Mouse (Mus musculus): ENCODE measurements around the gene Lef1. TPM values are rescaled to one million over a fixed set of nuclear protein-coding genes. Genes with fewer than 3 reads are reported as not detected.

Gene Lef1
- polyA plus RNA-seq, 1 experiment from 2014 or later, result 9.8 TPM

DNA sequence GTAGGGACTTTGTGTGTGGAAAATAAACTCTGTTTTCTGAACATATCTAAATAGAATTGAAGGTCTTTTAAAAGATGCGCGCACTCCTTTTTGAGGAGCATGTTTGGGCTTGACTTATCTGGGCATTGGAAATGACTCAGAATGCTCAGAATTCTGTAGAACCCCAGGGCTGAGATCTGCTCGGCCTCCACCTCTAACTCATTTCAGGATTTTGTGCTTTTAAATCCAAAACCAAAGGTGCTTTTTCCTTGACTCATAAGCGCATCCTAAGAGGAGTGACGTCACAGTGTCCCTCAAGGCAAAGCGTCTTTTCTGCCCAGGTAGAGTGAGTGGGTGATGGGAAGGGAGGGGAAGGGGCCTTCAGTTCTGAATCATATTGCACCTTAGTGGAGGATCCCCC, 58.9 kb downstream of the Lef1 start:
- Histone ChIP-seq H3K4me2 (no peak overlapping the region), H3K27me3 (replicated peaks) (no peaks in the 10 kb centered on the region), H3K9ac (no peak overlapping the region), H3K4me3 (no peak overlapping the region), H3K4me1 (peaks cover 15% of the 10 kb centered on the region), H3K9me3 (no peaks in the 10 kb centered on the region), H3K36me3 (no peaks in the 10 kb centered on the region), H3K27ac (replicated peaks) (no peak overlapping the region)
- ATAC-seq (ENCODE audit: extremely low read depth, insufficient number of reproducible peaks, low FRiP score, low TSS enrichment), result no peak
- WGBS, result 89% methylated on average over 6 of the region's 6 CpGs

DNA sequence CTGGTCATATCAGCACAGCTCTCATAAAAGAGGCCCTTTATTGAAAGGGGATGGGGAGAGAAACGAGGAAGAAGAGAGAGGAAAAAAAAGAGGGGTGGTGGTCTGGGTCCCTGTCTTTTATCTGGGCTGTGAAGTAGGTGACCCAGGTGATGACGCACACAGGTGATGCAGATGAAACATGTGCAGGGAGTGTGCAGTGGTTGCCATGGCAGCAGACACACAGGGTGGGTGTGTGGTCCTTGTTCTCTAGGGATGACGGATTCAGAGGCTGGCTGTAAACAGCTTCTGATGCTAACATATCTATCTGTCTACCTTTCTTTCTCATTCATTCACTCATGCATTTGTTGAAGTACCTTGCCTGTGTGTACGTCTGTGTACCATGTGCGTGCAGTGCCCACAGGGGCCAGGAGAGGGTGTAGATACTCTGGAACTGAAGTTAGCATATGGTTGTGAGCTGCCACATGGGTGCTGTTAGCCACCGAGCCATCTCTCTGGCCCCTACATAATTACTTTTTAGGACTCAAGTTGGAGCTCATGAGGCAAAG, 59.9 kb downstream of the Lef1 start:
- H3K36me3 ChIP-seq, result no peaks in the 10 kb centered on the region
- peaks cover 15% of the 10 kb centered on the region for H3K4me1 ChIP-seq
- no peak overlapping the region for H3K9ac ChIP-seq
- no peaks in the 10 kb centered on the region for H3K9me3 ChIP-seq
- ATAC-seq (ENCODE audit: extremely low read depth, insufficient number of reproducible peaks, low FRiP score, low TSS enrichment), result no peak
- H3K4me2 ChIP-seq, result no peak overlapping the region
- H3K27me3 ChIP-seq (replicated peaks), result no peaks in the 10 kb centered on the region
- 86% methylated on average over 6 of the region's 6 CpGs for WGBS
- no peak overlapping the region for H3K4me3 ChIP-seq
- no peak overlapping the region for H3K27ac ChIP-seq (replicated peaks)

DNA sequence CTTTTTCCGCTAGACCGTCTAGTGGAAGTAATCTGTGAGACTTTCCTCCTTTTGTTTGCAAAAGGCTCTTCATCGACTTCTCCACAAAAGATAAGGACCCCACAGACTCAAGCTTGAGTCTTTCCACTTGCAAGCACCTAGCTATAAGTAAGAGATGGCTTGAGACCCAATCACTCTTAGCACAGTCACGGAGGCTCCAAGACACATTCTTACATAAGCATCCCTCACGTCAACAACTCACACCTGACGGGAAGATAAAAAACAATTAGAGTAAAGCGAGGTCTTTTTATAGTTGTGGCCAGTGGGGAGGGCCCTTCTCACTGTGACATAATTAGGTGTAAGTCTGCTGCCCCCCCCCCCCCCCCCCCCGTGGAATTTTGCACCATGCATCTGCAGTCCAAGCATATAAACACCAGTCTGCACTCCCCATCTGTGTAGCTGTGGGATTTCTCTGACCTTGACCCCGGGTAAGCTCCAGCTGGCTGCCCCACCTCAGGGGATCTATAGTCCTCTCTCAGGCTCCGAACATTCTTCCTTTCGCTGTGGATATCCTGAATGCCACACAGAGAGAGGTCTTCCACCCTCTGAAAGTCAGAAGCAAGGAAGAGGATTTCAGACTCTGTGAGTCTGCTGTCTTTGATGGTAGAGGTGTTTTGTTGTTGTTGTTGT, 61.2 kb downstream of the Lef1 start:
- no peaks in the 10 kb centered on the region for H3K27me3 ChIP-seq (replicated peaks)
- H3K9ac ChIP-seq, result no peak overlapping the region
- WGBS, result 29% methylated on average over 11 of the region's 11 CpGs
- 0 out of 2 replicates have a peak overlapping the region, but pooled peaks have one; percentile 16 for H3K27ac ChIP-seq (replicated peaks)
- H3K9me3 ChIP-seq, result no peaks in the 10 kb centered on the region
- no peak for ATAC-seq (ENCODE audit: extremely low read depth, insufficient number of reproducible peaks, low FRiP score, low TSS enrichment)
- no peaks in the 10 kb centered on the region for H3K36me3 ChIP-seq
- peaks cover 15% of the 10 kb centered on the region for H3K4me1 ChIP-seq
- H3K4me3 ChIP-seq, result no peak overlapping the region
- H3K4me2 ChIP-seq, result 0 out of 2 replicates have a peak overlapping the region, but pooled peaks have one; percentile 7

DNA sequence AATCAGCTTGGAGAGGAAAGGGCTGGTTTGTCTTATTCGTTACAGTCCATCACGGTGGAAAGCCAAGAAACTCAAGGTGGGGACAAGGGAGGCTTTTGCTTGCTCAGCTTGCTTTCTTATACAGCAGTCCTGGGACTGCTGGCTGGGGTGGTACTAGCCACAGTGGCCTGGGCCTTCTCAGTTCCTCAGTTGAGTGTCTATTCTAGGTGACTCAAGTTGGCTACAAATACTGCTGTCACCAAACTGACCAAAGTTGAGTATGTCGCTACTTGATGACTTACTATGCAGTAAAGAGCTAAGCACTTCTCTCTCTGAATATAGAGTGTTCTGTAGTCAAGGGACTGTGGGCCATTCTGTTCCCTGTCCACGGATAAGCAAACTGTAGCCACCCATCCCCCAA, 62.0 kb downstream of the Lef1 start:
- Histone ChIP-seq H3K4me2 (no peak overlapping the region), H3K27me3 (replicated peaks) (no peaks in the 10 kb centered on the region), H3K4me3 (no peak overlapping the region), H3K4me1 (peaks cover 15% of the 10 kb centered on the region), H3K27ac (replicated peaks) (no peak overlapping the region), H3K9me3 (no peaks in the 10 kb centered on the region), H3K9ac (no peak overlapping the region), H3K36me3 (no peaks in the 10 kb centered on the region)
- no peak for ATAC-seq (ENCODE audit: extremely low read depth, insufficient number of reproducible peaks, low FRiP score, low TSS enrichment)
- WGBS, result 62% methylated on average over 4 of the region's 4 CpGs

DNA sequence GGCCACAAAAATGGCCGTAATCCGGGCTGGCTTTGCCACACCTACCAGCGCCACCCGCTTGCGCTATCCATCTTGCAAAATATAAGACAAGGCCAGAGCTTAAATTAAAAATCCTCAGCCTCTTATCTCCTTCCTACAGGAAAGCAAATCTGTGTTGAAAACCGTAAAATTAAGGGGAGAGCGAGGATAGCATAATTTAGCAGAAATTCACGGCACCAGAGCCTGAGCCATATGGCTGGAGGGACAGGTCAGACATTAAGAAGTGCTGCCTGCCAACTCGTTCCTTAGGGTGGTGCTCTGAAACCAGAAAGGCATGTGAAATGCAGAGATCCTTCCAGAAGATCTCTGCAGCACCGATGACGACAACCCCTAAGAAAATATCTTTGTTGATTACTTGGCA, 70.7 kb downstream of the Lef1 start:
- WGBS, result 76% methylated on average over 11 of the region's 11 CpGs
- no peaks in the 10 kb centered on the region for H3K27me3 ChIP-seq (replicated peaks)
- ATAC-seq (ENCODE audit: extremely low read depth, insufficient number of reproducible peaks, low FRiP score, low TSS enrichment), result no peak
- H3K27ac ChIP-seq (replicated peaks), result no peak overlapping the region
- no peak overlapping the region for H3K9ac ChIP-seq
- no peaks in the 10 kb centered on the region for H3K36me3 ChIP-seq
- 0 out of 2 replicates have a peak, but pooled peaks cover 8% of the 10 kb centered on the region for H3K4me1 ChIP-seq
- no peaks in the 10 kb centered on the region for H3K9me3 ChIP-seq
- H3K4me2 ChIP-seq, result no peak overlapping the region
- no peak overlapping the region for H3K4me3 ChIP-seq

DNA sequence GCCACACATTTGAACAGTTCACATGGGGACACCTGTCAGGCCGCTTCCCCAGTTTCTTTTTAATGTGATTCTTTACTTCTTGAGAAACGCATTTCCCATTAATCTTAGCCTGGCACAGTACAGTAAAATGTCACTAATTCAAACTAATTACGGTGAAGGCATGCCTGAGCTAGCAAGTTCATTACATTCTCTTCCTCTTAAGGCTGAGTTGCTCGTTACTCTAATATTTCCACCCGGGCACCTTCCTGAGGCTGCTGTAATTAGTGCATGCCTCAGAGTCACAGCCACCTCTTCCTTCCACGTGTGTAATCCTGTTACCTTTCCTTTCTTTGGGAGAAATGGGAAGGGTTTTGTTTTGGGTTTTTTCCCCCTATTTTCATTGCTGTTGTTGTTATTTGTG, 71.9 kb downstream of the Lef1 start:
- no peak overlapping the region for H3K9ac ChIP-seq
- no peak overlapping the region for H3K4me2 ChIP-seq
- ATAC-seq (ENCODE audit: extremely low read depth, insufficient number of reproducible peaks, low FRiP score, low TSS enrichment), result no peak
- 69% methylated on average over 6 of the region's 6 CpGs for WGBS
- H3K27me3 ChIP-seq (replicated peaks), result no peaks in the 10 kb centered on the region
- H3K36me3 ChIP-seq, result no peaks in the 10 kb centered on the region
- no peak overlapping the region for H3K4me3 ChIP-seq
- no peaks in the 10 kb centered on the region for H3K9me3 ChIP-seq
- no peak overlapping the region for H3K27ac ChIP-seq (replicated peaks)
- H3K4me1 ChIP-seq, result 0 out of 2 replicates have a peak, but pooled peaks cover 8% of the 10 kb centered on the region

DNA sequence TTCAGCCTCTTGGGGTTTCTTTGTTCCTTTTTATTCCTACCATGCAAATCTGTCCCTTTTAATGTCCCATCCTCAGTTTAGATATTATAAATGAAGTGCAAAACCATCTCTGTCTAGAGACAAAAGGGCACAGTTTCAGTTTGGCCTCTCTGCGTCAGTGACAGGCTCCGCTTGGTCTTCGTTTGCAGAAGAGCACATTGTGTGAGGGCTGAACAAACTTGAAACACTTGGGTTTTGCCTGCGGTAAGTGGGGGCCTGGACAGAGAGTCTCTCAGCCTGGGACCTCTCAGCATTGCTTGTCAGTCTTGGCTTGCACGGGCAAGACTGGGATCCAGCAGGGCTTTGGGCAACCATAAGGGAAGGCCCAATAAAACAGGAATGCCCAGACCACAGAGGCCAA, 75.9 kb downstream of the Lef1 start:
- Histone ChIP-seq H3K4me3 (no peak overlapping the region), H3K9ac (no peak overlapping the region), H3K27ac (replicated peaks) (no peak overlapping the region), H3K4me2 (no peak overlapping the region), H3K27me3 (replicated peaks) (no peaks in the 10 kb centered on the region), H3K9me3 (no peaks in the 10 kb centered on the region), H3K4me1 (peaks cover 16% of the 10 kb centered on the region), H3K36me3 (no peaks in the 10 kb centered on the region)
- 82% methylated on average over 5 of the region's 5 CpGs for WGBS
- ATAC-seq (ENCODE audit: extremely low read depth, insufficient number of reproducible peaks, low FRiP score, low TSS enrichment), result no peak

DNA sequence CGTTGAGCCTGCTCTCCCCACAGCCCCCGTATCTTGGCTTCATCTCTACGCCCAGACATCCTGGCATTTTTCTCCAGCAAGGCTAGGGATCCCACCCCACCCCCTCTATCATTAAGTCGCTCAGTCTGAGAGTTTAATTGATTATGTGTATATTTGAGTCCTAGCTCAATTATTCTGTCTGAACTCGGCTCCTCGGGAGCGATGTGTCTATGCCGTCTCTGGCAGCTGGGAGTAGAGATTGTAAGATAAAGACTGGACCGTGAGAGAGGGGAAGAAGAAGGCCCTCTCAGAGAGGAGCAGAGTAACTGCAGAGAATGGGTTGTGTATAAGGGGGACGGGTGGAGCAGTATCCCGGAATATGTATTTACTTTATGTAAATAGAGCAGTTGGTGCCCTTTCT, 80.0 kb downstream of the Lef1 start:
- Histone ChIP-seq H3K27me3 (replicated peaks) (no peaks in the 10 kb centered on the region), H3K36me3 (no peaks in the 10 kb centered on the region), H3K27ac (replicated peaks) (no peak overlapping the region), H3K9ac (0 out of 2 replicates have a peak overlapping the region, but pooled peaks have one; percentile 28), H3K4me3 (no peak overlapping the region), H3K4me1 (peaks cover 16% of the 10 kb centered on the region), H3K4me2 (peak overlapping the region; percentile 33; the same call in 1 of the 2 replicates), H3K9me3 (no peaks in the 10 kb centered on the region)
- 33% methylated on average over 11 of the region's 11 CpGs for WGBS
- ATAC-seq (ENCODE audit: extremely low read depth, insufficient number of reproducible peaks, low FRiP score, low TSS enrichment), result no peak

DNA sequence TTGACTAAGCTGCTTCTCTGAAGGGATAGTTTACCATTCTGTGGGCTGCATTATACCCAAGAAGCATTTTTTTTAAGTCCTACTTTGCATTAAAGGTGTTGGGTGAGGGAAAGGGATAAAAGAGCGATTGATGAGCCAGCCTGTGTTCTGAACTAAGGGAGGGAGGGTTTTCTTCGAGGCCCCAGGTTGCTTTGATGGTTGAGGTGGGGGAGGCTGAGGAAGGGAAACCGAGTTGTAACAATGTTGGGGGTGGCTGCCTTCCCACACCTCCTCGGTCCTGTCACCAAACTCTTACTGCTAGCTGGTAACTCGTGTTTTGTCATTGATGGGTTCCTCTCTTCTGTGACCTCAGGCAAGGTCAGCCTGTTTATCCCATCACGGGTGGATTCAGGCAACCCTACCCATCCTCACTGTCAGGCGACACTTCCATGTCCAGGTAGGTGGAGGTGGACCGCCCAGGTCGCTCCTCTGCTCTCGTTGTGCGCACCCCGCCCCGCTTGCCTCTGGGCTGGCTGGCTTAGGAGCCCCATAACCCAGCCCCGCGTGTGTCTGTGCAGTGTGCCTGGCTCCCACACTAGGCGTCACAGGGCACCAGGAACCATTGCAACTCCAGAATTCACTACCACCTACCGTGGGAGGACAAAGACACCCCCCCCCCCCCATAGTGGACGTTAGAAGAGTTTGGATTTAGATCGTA, 80.5 kb downstream of the Lef1 start:
- 75% methylated on average over 19 of the region's 19 CpGs for WGBS
- Histone ChIP-seq H3K27ac (replicated peaks) (no peak overlapping the region), H3K4me1 (peaks cover 16% of the 10 kb centered on the region), H3K36me3 (no peaks in the 10 kb centered on the region), H3K27me3 (replicated peaks) (no peaks in the 10 kb centered on the region), H3K4me3 (no peak overlapping the region), H3K9me3 (no peaks in the 10 kb centered on the region), H3K4me2 (no peak overlapping the region), H3K9ac (no peak overlapping the region)
- ATAC-seq (ENCODE audit: extremely low read depth, insufficient number of reproducible peaks, low FRiP score, low TSS enrichment), result no peak

DNA sequence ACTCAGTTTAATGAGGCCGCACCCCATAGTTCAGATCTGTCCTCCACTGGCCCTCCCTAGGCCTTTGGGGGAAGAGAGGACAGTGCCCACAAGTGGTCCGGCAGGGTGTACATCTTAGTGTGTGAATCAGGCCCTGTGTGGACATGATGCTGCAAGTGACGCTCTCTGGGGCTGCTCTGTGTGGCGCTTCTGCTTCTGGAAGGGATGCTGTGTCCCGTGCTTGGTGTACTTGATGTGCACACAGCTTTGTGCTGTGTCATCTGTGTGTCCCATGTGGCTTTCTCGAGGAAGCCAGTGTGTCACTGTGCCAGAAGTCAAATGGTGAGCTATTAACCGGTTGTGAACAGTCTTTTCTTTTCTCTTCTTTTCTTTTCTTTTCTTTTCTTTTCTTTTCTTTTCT, 81.2 kb downstream of the Lef1 start:
- Histone ChIP-seq H3K4me1 (peaks cover 16% of the 10 kb centered on the region), H3K27me3 (replicated peaks) (no peaks in the 10 kb centered on the region), H3K9ac (no peak overlapping the region), H3K4me2 (no peak overlapping the region), H3K27ac (replicated peaks) (no peak overlapping the region), H3K4me3 (no peak overlapping the region), H3K36me3 (no peaks in the 10 kb centered on the region), H3K9me3 (no peaks in the 10 kb centered on the region)
- WGBS, result 84% methylated on average over 7 of the region's 7 CpGs
- no peak for ATAC-seq (ENCODE audit: extremely low read depth, insufficient number of reproducible peaks, low FRiP score, low TSS enrichment)

DNA sequence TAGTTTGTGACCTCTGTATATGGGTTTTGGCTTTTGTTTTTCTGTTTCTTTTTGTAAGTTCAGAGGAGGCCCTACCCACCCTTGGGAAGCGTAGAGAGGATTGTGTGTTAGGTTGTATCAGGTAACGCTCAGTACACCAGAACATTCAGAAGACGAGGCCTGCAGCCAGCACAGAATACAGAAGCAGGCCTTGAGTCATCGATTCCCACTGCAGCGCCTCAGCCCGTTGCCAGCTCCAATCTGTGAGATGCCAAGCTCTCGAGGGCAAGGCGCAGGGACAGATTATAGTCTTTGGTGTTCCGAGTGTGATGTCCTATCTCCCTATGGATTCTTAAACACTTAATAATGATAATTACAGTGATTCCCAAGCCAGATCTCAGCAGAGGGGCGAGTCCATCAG, 85.8 kb downstream of the Lef1 start:
- no peaks in the 10 kb centered on the region for H3K9me3 ChIP-seq
- H3K4me3 ChIP-seq, result no peak overlapping the region
- 72% methylated on average over 10 of the region's 10 CpGs for WGBS
- ATAC-seq (ENCODE audit: extremely low read depth, insufficient number of reproducible peaks, low FRiP score, low TSS enrichment), result no peak
- no peak overlapping the region for H3K27ac ChIP-seq (replicated peaks)
- H3K4me1 ChIP-seq, result no peaks in the 10 kb centered on the region
- H3K27me3 ChIP-seq (replicated peaks), result no peaks in the 10 kb centered on the region
- H3K9ac ChIP-seq, result no peak overlapping the region
- no peak overlapping the region for H3K4me2 ChIP-seq
- H3K36me3 ChIP-seq, result no peaks in the 10 kb centered on the region

Data from heart, embryonic 13.5 days (tissue).